ENCODE assay signal across 8 mouse cellular contexts in genomic region chr5:132073677-132074359, GRCm38 (mm10).
A peak's percentile ranks its signal among the peaks of the same experiment; 100 is the strongest.
DNase-seq lines count a peak whose midpoint lies in the region; ATAC-seq lines count a peak whose summit lies in the region.

No protein-coding gene starts in this region.

- no peak overlapping the region for H3K9ac ChIP-seq in stomach, embryonic 14.5 days (replicated peaks; ENCODE audit: low read depth, low read length)

- H3K36me3 ChIP-seq in embryonic facial prominence, embryonic 10.5 days (replicated peaks): no peaks in the 10 kb centered on the region
- H3K36me3 ChIP-seq in stomach, embryonic 14.5 days (ENCODE audit: control insufficient read depth, insufficient read depth, low read length): no peaks in the 10 kb centered on the region

- peak; percentile 22 for DNase-seq in gastrocnemius, postnatal 10 days
- no peak for DNase-seq in gastrocnemius, adult 8-10 months (ENCODE audit: low spot score in 2 of 2)
- DNase-seq in Muller cell, postnatal 12 days (ENCODE audit: inconsistent ontology term): peak; percentile 62
- peak; percentile 32 for DNase-seq in embryonic facial prominence, embryonic 10.5 days (ENCODE audit: low spot score)
- peak; percentile 13 to 31 for DNase-seq in kidney, postnatal 36 days
- no peak for DNase-seq in right cerebral cortex, postnatal 4 days

- H3K9me3 ChIP-seq in embryonic facial prominence, embryonic 10.5 days: no peaks in the 10 kb centered on the region
- H3K9me3 ChIP-seq in stomach, embryonic 14.5 days (ENCODE audit: control insufficient read depth, low read depth, low read length): no peaks in the 10 kb centered on the region

- H3K4me1 ChIP-seq in embryonic facial prominence, embryonic 10.5 days: peaks cover 51% of the 10 kb centered on the region
- H3K4me1 ChIP-seq in stomach, embryonic 14.5 days (ENCODE audit: control insufficient read depth, insufficient read depth, low read length): peaks cover 23% of the 10 kb centered on the region; the same call in 1 of the 2 replicates

- H3K27ac ChIP-seq in embryonic facial prominence, embryonic 10.5 days (replicated peaks): peak overlapping the region; percentile 49
- peak overlapping the region; percentile 79 for H3K27ac ChIP-seq in stomach, embryonic 14.5 days (ENCODE audit: low read length)

- H3K4me2 ChIP-seq in stomach, embryonic 14.5 days (replicated peaks; ENCODE audit: low read depth, low read length): peak overlapping the region; percentile 34

- H3K4me3 ChIP-seq in embryonic facial prominence, embryonic 10.5 days: peak overlapping the region; percentile 34
- no peak overlapping the region for H3K4me3 ChIP-seq in stomach, embryonic 14.5 days (ENCODE audit: low read depth, low read length)

- 42% methylated on average over 10 of the region's 10 CpGs for WGBS in embryonic facial prominence, embryonic 10.5 days
- 21% methylated on average over 10 of the region's 10 CpGs for WGBS in stomach, embryonic 14.5 days

- no peak for ATAC-seq in stomach, embryonic 14.5 days (ENCODE audit: insufficient number of reproducible peaks, insufficient read depth, low FRiP score, low read depth)
- no peak for ATAC-seq in megakaryocyte, adult 5-6 weeks (ENCODE audit: poor library complexity, severe bottlenecking)

- H3K27me3 ChIP-seq in embryonic facial prominence, embryonic 10.5 days (replicated peaks; ENCODE audit: low read depth, poor library complexity, severe bottlenecking): no peaks in the 10 kb centered on the region
- no peaks in the 10 kb centered on the region for H3K27me3 ChIP-seq in stomach, embryonic 14.5 days (ENCODE audit: control insufficient read depth, insufficient read depth, low read length)

Comparison
In these comparisons a context has a peak if more than half of its experiments do, and no peak if none do; other contexts are left out.
1. DNase-seq: peak in gastrocnemius, postnatal 10 days (single experiment), Muller cell, postnatal 12 days (single experiment), embryonic facial prominence, embryonic 10.5 days (single experiment) and kidney, postnatal 36 days (2 of 2); none in gastrocnemius, adult 8-10 months (0 of 2) and right cerebral cortex, postnatal 4 days (single experiment).